Mouse (Mus musculus) cerebellum, adult 8-10 months (tissue): Measurements from ENCODE around the gene Cbfb.

ENCODE experiments used
- DNase-seq: peaks from one replicate; pipeline ENCODE4 v3.0.0; 2022

Cbfb gene

DNA sequence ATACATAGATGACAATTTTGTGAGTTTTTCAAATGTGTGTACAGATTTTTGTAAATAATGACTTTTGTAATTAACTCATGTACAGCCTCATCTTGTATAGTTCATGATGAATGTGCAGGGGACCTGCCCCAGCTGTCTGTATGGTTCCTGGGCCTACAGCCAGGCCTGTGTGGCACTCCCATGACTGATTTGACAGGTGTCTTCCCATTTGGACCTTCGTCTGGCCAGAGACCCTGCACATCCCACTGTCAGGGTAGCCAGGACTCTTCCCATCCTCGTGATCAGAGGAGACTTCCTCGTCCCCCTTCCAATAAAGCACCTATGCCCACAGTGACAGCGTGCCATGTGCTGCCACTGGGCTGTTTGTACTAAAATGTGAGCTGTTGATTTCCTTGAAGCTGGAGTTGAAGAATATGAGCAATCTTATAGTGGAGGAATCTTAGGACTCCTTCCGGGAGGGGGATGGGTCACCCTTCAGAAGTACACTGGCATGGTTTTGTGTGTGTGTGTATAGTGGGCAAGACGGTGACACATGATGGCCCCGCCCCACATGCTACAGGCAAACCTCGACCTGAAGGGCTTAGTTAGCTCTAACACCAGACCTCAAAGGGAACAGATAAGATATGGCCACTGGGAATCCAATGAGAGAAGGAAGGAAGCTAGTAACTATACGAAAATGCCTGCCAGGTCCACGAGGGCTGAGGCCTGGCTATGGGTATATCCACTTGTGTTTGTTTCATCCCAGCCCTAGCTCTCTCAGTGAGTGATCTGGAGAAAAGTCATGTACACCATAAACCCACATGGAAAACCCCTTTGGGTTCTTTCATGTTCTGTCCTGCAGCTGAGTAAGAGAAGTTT lies 82.4 kb downstream of the Cbfb start:
- no peak for DNase-seq

DNA sequence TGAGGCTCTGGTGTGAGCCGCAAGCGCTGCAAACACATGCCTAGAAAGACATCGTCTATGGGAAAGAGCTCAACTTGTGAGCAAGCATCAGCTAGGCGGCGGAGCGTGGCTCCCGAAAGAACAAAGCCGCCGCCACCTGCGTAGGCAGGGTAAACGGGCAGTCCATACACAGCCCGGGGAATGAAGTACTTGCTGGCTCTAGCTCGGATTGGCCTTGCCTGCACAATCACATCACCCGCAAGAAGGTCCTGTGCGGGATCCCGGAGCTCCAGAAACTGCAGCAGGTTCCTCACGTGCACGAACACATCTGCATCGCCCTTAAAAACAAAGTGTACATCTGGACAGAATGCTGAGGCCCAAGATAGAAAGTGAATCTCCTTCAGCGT lies 83.3 kb downstream of the Cbfb start:
- no peak for DNase-seq

- peak; percentile 77 for DNase-seq
These were observed 83.9 kb downstream of the Cbfb start for GRCm38 (mm10) chr8:105254152-105254965.

GRCm38 (mm10) chr8:105254966-105255350 lies 84.5 kb downstream of the Cbfb start, which contains the start of gene B3gnt9:
TSS of gene B3gnt9 (minus strand) at chr8:105255153.
- DNase-seq = no peak

DNA sequence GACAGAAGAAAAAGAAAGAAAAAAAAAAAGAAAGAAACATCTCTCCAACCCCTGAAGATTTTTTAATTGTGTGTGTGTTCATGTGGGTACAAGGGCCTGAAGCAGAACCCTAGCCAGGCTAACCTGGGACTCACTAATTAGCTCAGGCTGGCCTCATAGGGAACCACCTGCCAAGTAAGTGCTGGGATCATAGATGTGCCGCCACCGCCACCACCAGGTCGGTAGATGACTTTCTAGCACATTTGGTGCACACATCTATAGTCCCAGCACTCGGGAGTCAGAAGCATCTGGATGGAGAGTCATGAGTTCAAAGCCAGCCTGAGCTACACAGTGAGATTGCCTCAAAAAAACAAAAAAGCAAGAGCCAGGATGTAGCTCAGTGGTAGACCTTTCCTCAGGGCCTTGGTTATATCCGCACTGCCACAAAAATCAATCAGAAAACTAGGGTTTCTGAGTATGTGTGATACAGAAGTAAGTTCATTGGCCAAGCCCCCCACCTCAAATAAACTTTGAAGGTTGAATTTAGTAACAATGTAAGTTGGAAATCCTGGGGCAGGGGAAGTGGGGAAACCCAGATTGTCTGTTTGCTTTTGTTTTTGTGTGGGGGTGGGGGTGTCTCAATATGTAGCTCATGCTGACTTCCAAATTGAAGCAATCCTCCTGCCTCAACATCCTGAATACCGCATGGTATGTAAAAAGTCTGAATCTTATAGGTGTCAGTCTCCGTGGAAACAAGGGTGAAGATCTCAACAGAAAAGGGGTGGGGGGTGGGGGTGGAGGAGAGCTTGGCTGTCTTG lies 87.0 kb downstream of the Cbfb start:
- no peak for DNase-seq

DNA sequence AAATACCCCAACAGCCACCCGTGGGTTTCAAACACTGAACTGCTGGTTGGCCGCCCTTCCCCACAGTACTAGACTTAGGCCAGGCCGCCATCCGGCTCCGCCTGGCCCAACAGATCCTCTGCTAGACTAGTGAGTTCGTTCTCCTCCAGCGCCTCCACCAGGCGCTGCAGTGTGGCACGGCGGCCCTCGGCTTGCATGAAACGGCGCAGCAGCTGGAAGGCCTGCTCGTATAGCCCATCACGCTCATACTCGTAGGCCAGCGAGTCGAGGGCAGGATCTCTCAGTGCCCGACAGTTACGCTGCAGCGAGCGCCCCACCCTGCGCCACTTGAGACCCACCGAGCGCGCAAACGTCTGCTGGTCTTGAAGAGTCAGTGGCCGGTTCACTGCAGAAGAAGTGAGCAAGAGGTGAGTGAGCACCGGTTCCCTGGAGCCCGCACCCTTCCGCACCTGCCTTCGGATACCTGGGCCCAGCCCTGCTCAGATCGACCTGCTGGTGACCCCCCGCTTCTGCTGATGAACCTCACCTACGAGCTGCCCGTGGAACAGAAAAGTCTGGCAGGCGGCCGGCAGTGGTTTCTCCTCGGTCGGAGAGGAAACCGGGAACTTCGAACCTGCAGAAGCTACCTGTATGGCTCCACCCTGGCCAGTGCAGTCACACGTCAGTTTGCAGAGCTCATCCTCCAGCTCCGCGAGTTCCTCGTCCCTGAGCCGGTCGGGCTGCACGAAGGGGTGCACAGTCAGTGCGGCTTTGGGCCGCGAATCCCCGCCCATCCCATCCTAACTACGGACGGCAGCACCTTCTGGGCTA lies 88.6 kb downstream of the Cbfb start:
- DNase-seq = peak; percentile 26

DNA sequence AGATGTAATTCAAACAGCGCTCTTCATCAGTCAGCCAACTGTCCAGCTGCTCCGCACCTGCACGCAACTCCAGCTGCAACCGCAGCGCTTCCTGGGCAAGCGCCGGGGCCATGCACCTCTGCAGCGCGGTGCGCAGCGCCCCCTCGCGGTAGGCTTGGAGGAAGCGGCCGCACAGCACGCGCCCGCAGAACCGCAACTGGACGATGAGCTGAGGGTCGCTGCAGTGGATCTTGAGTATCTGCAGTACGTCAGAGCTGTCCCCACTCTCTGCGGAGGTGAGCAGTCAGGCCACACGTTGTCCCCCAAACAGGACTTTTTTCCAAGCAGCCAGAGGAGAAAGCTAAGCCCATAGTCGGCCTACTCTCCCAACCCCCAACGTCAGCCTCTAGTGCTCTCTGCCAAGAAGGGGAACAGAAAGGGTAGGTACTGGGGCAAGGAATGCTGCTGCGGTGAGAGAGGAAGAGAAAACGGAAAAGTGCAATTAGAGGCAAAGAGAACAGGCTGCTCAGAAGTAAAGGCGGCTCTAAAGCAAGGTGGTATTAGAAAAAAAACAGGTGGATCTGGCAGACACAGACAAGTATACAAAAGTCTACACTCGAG lies 89.3 kb downstream of the Cbfb start:
- DNase-seq = peak; percentile 75

DNA sequence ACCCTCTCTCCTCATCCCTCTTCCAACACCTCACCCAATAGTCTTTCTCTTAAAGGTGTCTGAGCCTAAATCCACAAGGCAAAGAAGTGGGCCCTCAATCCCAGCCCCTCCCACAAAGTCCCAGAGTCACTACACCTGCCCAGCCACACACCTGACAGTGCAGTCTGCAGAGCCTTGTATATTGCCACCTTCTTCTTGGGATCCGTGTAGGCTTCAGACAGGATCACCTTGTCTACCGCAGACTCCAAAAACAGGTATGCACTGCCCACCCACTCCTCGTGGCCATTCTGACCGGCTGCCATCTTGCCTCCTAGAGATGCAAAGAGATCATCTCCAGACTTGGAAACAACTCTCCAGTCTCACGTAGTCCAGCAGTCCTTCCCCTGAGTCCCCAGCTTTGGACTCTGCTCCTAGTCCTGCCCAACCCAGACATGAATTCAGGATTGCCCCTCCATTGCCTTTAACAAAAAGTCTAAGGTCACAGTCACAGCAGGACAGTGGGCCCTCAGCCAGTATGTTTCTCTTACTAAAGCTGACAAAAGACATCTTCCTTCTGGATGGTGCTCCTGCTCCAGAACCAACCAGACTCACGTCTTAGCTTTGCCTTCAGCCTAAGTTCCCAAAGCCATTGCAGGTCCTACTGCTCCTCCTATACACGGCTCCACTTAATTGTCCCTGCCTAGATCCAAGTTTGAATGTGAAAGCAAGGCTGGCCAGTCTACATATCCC lies 90.1 kb downstream of the Cbfb start:
- DNase-seq = peak; percentile 15

- no peak for DNase-seq
These were observed 91.0 kb downstream of the Cbfb start for GRCm38 (mm10) chr8:105261326-105261980.

DNA sequence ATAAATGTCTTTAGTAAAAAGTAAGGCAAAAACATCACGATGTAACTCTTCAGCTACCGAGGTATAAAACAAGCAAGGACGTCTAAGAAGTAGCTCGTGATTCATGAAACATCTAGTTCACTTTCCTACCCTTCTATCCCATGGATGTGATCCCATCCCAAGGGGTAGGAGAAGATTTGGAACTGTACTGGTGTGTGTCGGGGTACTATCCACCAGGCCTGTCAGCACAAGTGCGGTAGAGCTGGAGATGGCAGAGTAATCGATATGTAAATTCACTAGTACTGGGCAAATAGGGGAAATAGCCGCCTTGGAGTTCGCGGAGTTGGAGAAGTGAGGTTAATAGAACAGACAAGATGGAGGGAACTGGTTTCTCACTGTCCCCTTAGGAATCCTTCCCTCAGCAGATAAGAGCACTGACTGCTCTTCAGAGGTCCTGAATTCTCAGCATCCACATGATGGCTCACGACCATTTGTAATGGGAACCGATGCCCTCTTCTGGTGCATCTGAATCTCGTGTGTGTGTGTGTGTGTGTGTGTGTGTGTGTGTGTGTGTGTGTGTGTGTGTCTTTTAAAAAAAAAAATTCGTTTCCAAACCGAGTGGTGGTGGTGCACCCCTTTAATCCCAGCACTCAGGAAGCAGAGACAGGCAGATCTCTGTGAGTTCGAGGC lies 92.9 kb downstream of the Cbfb start:
- no peak for DNase-seq

DNA sequence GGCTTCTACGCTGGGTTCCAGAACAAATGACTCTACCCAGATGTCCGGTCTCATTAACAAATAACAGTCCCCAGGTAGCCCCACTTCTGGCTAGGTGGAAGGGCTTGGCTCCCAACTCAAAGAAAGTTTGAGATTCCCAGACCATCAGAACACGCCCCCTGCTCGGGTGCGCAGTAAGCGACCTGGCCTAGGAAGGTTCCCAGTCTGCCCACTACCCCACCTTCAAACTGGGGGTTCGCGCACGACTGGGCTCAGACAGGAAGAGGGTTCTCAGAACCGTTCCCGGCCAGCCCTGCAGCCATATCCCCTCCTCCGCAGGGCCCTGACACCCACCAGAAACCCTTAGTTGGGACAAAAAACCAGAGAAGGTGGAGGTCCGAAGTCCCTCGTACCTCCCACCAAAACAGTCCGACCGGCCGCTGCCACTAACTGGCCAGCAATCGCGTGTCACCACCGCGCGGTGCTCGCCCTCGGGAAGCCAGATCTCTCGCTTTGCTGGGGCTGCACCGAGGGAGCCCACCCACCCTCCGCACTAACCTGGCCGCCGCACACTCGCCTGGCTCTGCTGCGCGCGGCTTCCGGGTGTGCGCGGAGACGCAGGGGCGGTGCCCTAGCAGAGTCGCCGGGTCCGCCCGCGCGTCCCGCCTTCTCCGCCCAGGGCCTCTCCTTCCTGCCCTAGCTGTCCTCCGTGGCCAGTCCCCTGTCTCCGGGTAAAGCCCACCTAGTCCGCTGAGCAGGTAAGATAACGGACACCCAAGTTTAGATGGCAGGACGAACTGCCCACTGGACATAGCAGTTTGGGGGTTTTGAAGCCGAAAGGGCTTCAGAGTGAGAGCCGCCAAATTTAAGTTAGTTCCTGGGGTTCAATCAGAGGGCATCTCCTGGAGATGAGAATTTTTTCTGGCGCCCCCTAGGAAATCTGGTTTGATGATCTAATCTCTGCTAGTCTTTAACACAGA lies 93.8 kb downstream of the Cbfb start, which contains the start of the genes Tradd and Fbxl8:
Gene Tradd, minus strand, starts transcription at position 586 of the 959 bp plus-strand sequence.
Gene Fbxl8, plus strand, starts transcription at position 625 of the 959 bp plus-strand sequence.
- peak; percentile 56 for DNase-seq

GRCm38 (mm10) chr8:105265128-105265527 lies 94.7 kb downstream of the Cbfb start:
- peak; percentile 13 for DNase-seq

DNA sequence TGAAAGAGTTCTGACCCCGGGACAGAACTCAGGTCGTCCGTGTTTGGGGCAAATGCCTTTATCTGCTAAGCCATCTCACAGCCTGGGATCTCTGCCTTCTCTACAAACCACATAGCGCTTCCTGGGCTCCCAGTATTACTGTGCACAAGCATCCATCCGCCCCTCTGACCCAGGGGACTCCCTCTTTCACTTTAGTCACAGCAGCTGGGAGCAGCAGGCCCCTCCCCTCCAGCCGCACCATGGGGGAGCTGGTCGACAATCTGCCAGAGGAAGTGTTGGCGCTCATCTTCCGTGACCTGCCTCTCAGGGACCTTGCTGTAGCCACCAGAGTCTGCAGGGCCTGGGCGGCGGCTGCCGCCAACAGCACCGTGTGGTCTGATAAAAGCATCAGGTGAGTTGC lies 96.3 kb downstream of the Cbfb start:
- peak; percentile 13 for DNase-seq
